Mouse (Mus musculus): ENCODE measurements at regions not wholly inside any gene's neighbourhood (a gene's known extent, or its start where the extent isn't known, plus 50 kb on each side); places are given as distances from the start of the nearest gene placed in this dataset.

GRCm38 (mm10) chr1:194041393-194042352 lies 576.3 kb upstream of the Plxna2 start:
- DNase-seq (ENCODE audit: low spot score): no peak

- DNase-seq (ENCODE audit: low spot score): no peak
Observed at GRCm38 (mm10) chr1:194038711-194039110, 579.3 kb upstream of the Plxna2 start.

GRCm38 (mm10) chr1:194034199-194034883 lies 583.7 kb upstream of the Plxna2 start:
- no peak for DNase-seq (ENCODE audit: low spot score)

- no peak for DNase-seq (ENCODE audit: low spot score)
Observed at GRCm38 (mm10) chr1:194032603-194033002, 585.4 kb upstream of the Plxna2 start.

GRCm38 (mm10) chr1:194030651-194031228 lies 587.3 kb upstream of the Plxna2 start:
- DNase-seq (ENCODE audit: low spot score): no peak

GRCm38 (mm10) chr1:194026958-194027692 lies 590.9 kb upstream of the Plxna2 start:
- no peak for DNase-seq (ENCODE audit: low spot score)

GRCm38 (mm10) chr1:194026213-194026612 lies 591.8 kb upstream of the Plxna2 start:
- DNase-seq (ENCODE audit: low spot score): no peak

- no peak for DNase-seq (ENCODE audit: low spot score)
Observed at GRCm38 (mm10) chr1:194019282-194019681, 598.7 kb upstream of the Plxna2 start.

- no peak for DNase-seq (ENCODE audit: low spot score)
Observed at GRCm38 (mm10) chr1:193992226-193992625, 622.1 kb upstream of the Camk1g start.

GRCm38 (mm10) chr1:193989956-193990675 lies 620.0 kb upstream of the Camk1g start:
- DNase-seq (ENCODE audit: low spot score): no peak

GRCm38 (mm10) chr1:193988970-193989904 lies 619.1 kb upstream of the Camk1g start:
- peak; percentile 1 for DNase-seq (ENCODE audit: low spot score)

GRCm38 (mm10) chr1:193980571-193980970 lies 610.5 kb upstream of the Camk1g start:
- DNase-seq (ENCODE audit: low spot score): no peak

GRCm38 (mm10) chr1:193971537-193971936 lies 601.4 kb upstream of the Camk1g start:
- DNase-seq (ENCODE audit: low spot score): no peak

- DNase-seq (ENCODE audit: low spot score): no peak
Observed at GRCm38 (mm10) chr1:193969264-193969908, 599.3 kb upstream of the Camk1g start.

- no peak for DNase-seq (ENCODE audit: low spot score)
Observed at GRCm38 (mm10) chr1:193967957-193968926, 598.1 kb upstream of the Camk1g start.

- no peak for DNase-seq (ENCODE audit: low spot score)
Observed at GRCm38 (mm10) chr1:193966652-193967555, 596.8 kb upstream of the Camk1g start.

- no peak for DNase-seq (ENCODE audit: low spot score)
Observed at GRCm38 (mm10) chr1:193965278-193965677, 595.2 kb upstream of the Camk1g start.

Data from lung, postnatal 25 days (tissue).